Comparison of ENCODE assay signal across 13 mouse cellular contexts in the genomic region with DNA sequence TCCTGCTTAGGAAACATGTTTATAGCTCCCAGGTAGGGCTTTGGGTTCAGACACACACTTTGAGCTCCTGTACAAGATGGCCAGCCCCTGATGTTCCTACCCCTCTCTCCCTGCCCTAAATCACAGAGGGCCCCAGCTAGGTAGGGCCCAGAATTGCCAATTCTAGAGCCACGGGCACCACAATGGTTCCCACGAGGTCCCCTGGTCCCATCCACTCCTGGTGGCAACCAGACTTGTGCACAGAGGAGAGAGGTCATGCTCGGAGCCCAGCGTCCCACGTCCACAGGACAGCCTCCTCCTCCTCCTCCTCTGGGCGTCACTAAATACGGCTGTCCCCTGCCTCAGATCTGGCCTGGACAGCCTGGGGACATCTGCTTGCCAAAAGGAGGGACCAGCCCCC. TPM values are rescaled to one million over a fixed set of nuclear protein-coding genes. Genes with fewer than 3 reads are reported as not detected.
DNase-seq lines count a peak whose midpoint lies in the region; ATAC-seq lines count a peak whose summit lies in the region.
"Had no signal": no experiment of that assay in that cellular context is flagged by ENCODE, and none has a peak within 500 bp of the region (broad histone marks: within the 10 kb centered on the region; RNA-seq: fewer than 3 reads in every experiment).

No protein-coding gene starts in this region.

- H3K27me3 ChIP-seq in intestine, embryonic 14.5 days (replicated peaks; ENCODE audit: control insufficient read depth, insufficient read depth, low read length) = no peaks in the 10 kb centered on the region
- H3K27me3 ChIP-seq in intestine, embryonic 15.5 days (replicated peaks) = no peaks in the 10 kb centered on the region
- H3K27me3 ChIP-seq in forebrain, embryonic 16.5 days (replicated peaks; ENCODE audit: control insufficient read depth, insufficient read depth, low read length) = no peaks in the 10 kb centered on the region
- H3K27me3 ChIP-seq in limb, embryonic 11.5 days (ENCODE audit: control insufficient read depth, insufficient read depth, low read length) = no peaks in the 10 kb centered on the region
- no peaks in the 10 kb centered on the region for H3K27me3 ChIP-seq in neural tube, embryonic 13.5 days
- no peaks in the 10 kb centered on the region for H3K27me3 ChIP-seq in kidney, embryonic 16.5 days (ENCODE audit: insufficient read depth, low read length)

- no peak overlapping the region for H3K4me2 ChIP-seq in intestine, embryonic 14.5 days (ENCODE audit: low read length)
- H3K4me2 ChIP-seq in intestine, embryonic 15.5 days (replicated peaks) = no peak overlapping the region
- no peak overlapping the region for H3K4me2 ChIP-seq in forebrain, embryonic 16.5 days (ENCODE audit: low read length)
- no peak overlapping the region for H3K4me2 ChIP-seq in limb, embryonic 11.5 days (ENCODE audit: low read depth, severe bottlenecking)
- H3K4me2 ChIP-seq in neural tube, embryonic 13.5 days = no peak overlapping the region
- no peak overlapping the region for H3K4me2 ChIP-seq in kidney, embryonic 16.5 days (replicated peaks; ENCODE audit: low read depth, low read length)
- H3K4me2 ChIP-seq: liver, embryonic 12.5 days had no signal

- H3K9ac ChIP-seq in intestine, embryonic 14.5 days (ENCODE audit: low read length) = no peak overlapping the region
- H3K9ac ChIP-seq in intestine, embryonic 15.5 days = no peak overlapping the region
- no peak overlapping the region for H3K9ac ChIP-seq in forebrain, embryonic 16.5 days (replicated peaks; ENCODE audit: low read depth, low read length)
- 0 out of 2 replicates have a peak overlapping the region, but pooled peaks have one; percentile 27 for H3K9ac ChIP-seq in limb, embryonic 11.5 days (ENCODE audit: low read length)
- peak overlapping the region; percentile 22 for H3K9ac ChIP-seq in neural tube, embryonic 13.5 days
- H3K9ac ChIP-seq in kidney, embryonic 16.5 days (replicated peaks; ENCODE audit: low read length) = no peak overlapping the region
- H3K9ac ChIP-seq: heart, embryonic 12.5 days; liver, embryonic 12.5 days had no signal

- peak overlapping the region; percentile 57; the same call in 1 of the 2 replicates for H3K27ac ChIP-seq in intestine, embryonic 14.5 days (ENCODE audit: low read depth)
- H3K27ac ChIP-seq in intestine, embryonic 15.5 days = no peak overlapping the region
- H3K27ac ChIP-seq in forebrain, embryonic 16.5 days (ENCODE audit: low read length) = 0 out of 2 replicates have a peak overlapping the region, but pooled peaks have one; percentile 59
- no peak overlapping the region for H3K27ac ChIP-seq in limb, embryonic 11.5 days (replicated peaks; ENCODE audit: low read depth, low read length)
- peak overlapping the region; percentile 88 for H3K27ac ChIP-seq in neural tube, embryonic 13.5 days (replicated peaks)
- no peak overlapping the region; the same call in 1 of the 2 replicates for H3K27ac ChIP-seq in kidney, embryonic 16.5 days (ENCODE audit: low read length)
- H3K27ac ChIP-seq: liver, embryonic 12.5 days had no signal

- no peaks in the 10 kb centered on the region for H3K9me3 ChIP-seq in intestine, embryonic 14.5 days (ENCODE audit: control insufficient read depth, low read length)
- no peaks in the 10 kb centered on the region for H3K9me3 ChIP-seq in intestine, embryonic 15.5 days
- H3K9me3 ChIP-seq in forebrain, embryonic 16.5 days (ENCODE audit: control insufficient read depth, low read length) = no peaks in the 10 kb centered on the region
- H3K9me3 ChIP-seq in limb, embryonic 11.5 days (ENCODE audit: control insufficient read depth, low read length) = no peaks in the 10 kb centered on the region
- no peaks in the 10 kb centered on the region for H3K9me3 ChIP-seq in neural tube, embryonic 13.5 days
- H3K9me3 ChIP-seq in kidney, embryonic 16.5 days (ENCODE audit: low read length) = no peaks in the 10 kb centered on the region
- H3K9me3 ChIP-seq: heart, embryonic 12.5 days; liver, embryonic 12.5 days had no signal

- H3K4me1 ChIP-seq in intestine, embryonic 14.5 days (replicated peaks; ENCODE audit: control insufficient read depth, insufficient read depth, low read length) = peaks cover 18% of the 10 kb centered on the region
- peaks cover 17% of the 10 kb centered on the region; the same call in 1 of the 2 replicates for H3K4me1 ChIP-seq in intestine, embryonic 15.5 days (replicated peaks)
- H3K4me1 ChIP-seq in forebrain, embryonic 16.5 days (replicated peaks; ENCODE audit: control insufficient read depth, insufficient read depth, low read length) = peaks cover 49% of the 10 kb centered on the region
- H3K4me1 ChIP-seq in limb, embryonic 11.5 days (ENCODE audit: control insufficient read depth, insufficient read depth, low read length) = peaks cover 7% of the 10 kb centered on the region; the same call in 1 of the 2 replicates
- H3K4me1 ChIP-seq in neural tube, embryonic 13.5 days (replicated peaks) = peaks cover 88% of the 10 kb centered on the region
- H3K4me1 ChIP-seq in kidney, embryonic 16.5 days (ENCODE audit: insufficient read depth, low read length) = peaks cover 11% of the 10 kb centered on the region

- H3K36me3 ChIP-seq in intestine, embryonic 14.5 days (ENCODE audit: control insufficient read depth, insufficient read depth, low read length) = no peaks in the 10 kb centered on the region
- no peaks in the 10 kb centered on the region for H3K36me3 ChIP-seq in intestine, embryonic 15.5 days
- peaks cover 3% of the 10 kb centered on the region; the same call in 1 of the 2 replicates for H3K36me3 ChIP-seq in forebrain, embryonic 16.5 days (ENCODE audit: control insufficient read depth, insufficient read depth)
- H3K36me3 ChIP-seq in limb, embryonic 11.5 days (ENCODE audit: control insufficient read depth, insufficient read depth, low read length) = no peaks in the 10 kb centered on the region
- peaks cover 39% of the 10 kb centered on the region for H3K36me3 ChIP-seq in neural tube, embryonic 13.5 days
- H3K36me3 ChIP-seq in kidney, embryonic 16.5 days (ENCODE audit: insufficient read depth, low read length) = no peaks in the 10 kb centered on the region
- H3K36me3 ChIP-seq: heart, embryonic 12.5 days; liver, embryonic 12.5 days had no signal

- no peak for DNase-seq in intestine, embryonic 14.5 days (ENCODE audit: low spot score)
- no peak for DNase-seq in limb, embryonic 11.5 days (ENCODE audit: low spot score)
- DNase-seq in kidney, postnatal 14 days = no peak
- DNase-seq: adrenal gland, postnatal 14 days; gastrocnemius, postnatal 10 days; spleen, adult 18-20 months had no signal

- no peak overlapping the region for H3K4me3 ChIP-seq in intestine, embryonic 14.5 days (ENCODE audit: low read depth, low read length)
- no peak overlapping the region for H3K4me3 ChIP-seq in intestine, embryonic 15.5 days (replicated peaks)
- no peak overlapping the region for H3K4me3 ChIP-seq in forebrain, embryonic 16.5 days (replicated peaks; ENCODE audit: low read length)
- no peak overlapping the region for H3K4me3 ChIP-seq in limb, embryonic 11.5 days (ENCODE audit: low read depth, low read length)
- no peak overlapping the region for H3K4me3 ChIP-seq in neural tube, embryonic 13.5 days
- H3K4me3 ChIP-seq in kidney, embryonic 16.5 days (ENCODE audit: low read length) = no peak overlapping the region
- H3K4me3 ChIP-seq: heart, embryonic 12.5 days; liver, embryonic 12.5 days had no signal

- 72% methylated on average over 7 of the region's 7 CpGs for WGBS in intestine, embryonic 14.5 days
- 83% methylated on average over 7 of the region's 7 CpGs for WGBS in intestine, embryonic 15.5 days
- WGBS in forebrain, embryonic 16.5 days = 59% methylated on average over 7 of the region's 7 CpGs
- whole genome bisulfite sequencing in limb, embryonic 11.5 days = 73% methylated on average over 7 of the region's 7 CpGs
- 54% methylated on average over 7 of the region's 7 CpGs for WGBS in neural tube, embryonic 13.5 days
- WGBS in kidney, embryonic 16.5 days = 61% methylated on average over 7 of the region's 7 CpGs

- no peak for ATAC-seq in intestine, embryonic 14.5 days (replicated peaks; ENCODE audit: low FRiP score, low TSS enrichment, low read depth)
- ATAC-seq in intestine, embryonic 15.5 days = no peak
- no peak for ATAC-seq in forebrain, embryonic 16.5 days
- ATAC-seq in limb, embryonic 11.5 days (ENCODE audit: insufficient number of reproducible peaks, low FRiP score, low TSS enrichment, low read depth) = no peak
- ATAC-seq in neural tube, embryonic 13.5 days (ENCODE audit: low read depth) = no peak
- ATAC-seq in kidney, embryonic 16.5 days (ENCODE audit: low FRiP score, low TSS enrichment) = no peak
- ATAC-seq in cerebellum, adult (ENCODE audit: insufficient number of reproducible peaks, low FRiP score, low TSS enrichment) = no peak
- ATAC-seq: liver, embryonic 12.5 days had no signal

RNA-seq across cellular contexts. Expression of gene Cryba4, which starts 36.0 kb away (rescaled TPM):
- 2.4 and 3.0 TPM in 2 replicates for polyA plus RNA-seq in intestine, embryonic 14.5 days (2014; fragmentation: Nextera tagmentation; extraction: Ambion mirVana)
- 1.7 and 1.8 TPM in 2 replicates for polyA plus RNA-seq in intestine, embryonic 15.5 days (2015; fragmentation: Nextera tagmentation; extraction: Ambion mirVana)
- polyA plus RNA-seq in forebrain, embryonic 16.5 days (2015; fragmentation: Nextera tagmentation; extraction: Ambion mirVana) = 0.75 and 1.4 TPM in 2 replicates
- 0.20 and 0.61 TPM in 2 replicates for polyA plus RNA-seq in limb, embryonic 11.5 days (2014; fragmentation: Nextera tagmentation; extraction: Ambion mirVana)
- 3.4 and 4.0 TPM in 2 replicates for polyA plus RNA-seq in neural tube, embryonic 13.5 days (2015; fragmentation: Nextera tagmentation; extraction: Ambion mirVana)
- polyA plus RNA-seq in kidney, embryonic 16.5 days (2015; fragmentation: Nextera tagmentation; extraction: Ambion mirVana) = 0.58 and 0.81 TPM in 2 replicates

RNA-seq across cellular contexts. Expression of gene Crybb1, which starts 39.3 kb away (rescaled TPM):
- polyA plus RNA-seq in intestine, embryonic 14.5 days (2014; fragmentation: Nextera tagmentation; extraction: Ambion mirVana) = 1.8 and 3.3 TPM in 2 replicates
- 1.9 and 2.4 TPM in 2 replicates for polyA plus RNA-seq in intestine, embryonic 15.5 days (2015; fragmentation: Nextera tagmentation; extraction: Ambion mirVana)
- 4.6 and 5.8 TPM in 2 replicates for polyA plus RNA-seq in forebrain, embryonic 16.5 days (2015; fragmentation: Nextera tagmentation; extraction: Ambion mirVana)
- 0.20 TPM in 1 of 2 replicates, not detected in the other for polyA plus RNA-seq in limb, embryonic 11.5 days (2014; fragmentation: Nextera tagmentation; extraction: Ambion mirVana)
- polyA plus RNA-seq in neural tube, embryonic 13.5 days (2015; fragmentation: Nextera tagmentation; extraction: Ambion mirVana) = 4.5 and 7.6 TPM in 2 replicates
- polyA plus RNA-seq in kidney, embryonic 16.5 days (2015; fragmentation: Nextera tagmentation; extraction: Ambion mirVana) = 2.7 and 4.0 TPM in 2 replicates

Comparison
In these comparisons a context has a peak if more than half of its experiments do, and no peak if none do; other contexts are left out.
1. H3K27ac ChIP-seq: peak in intestine, embryonic 14.5 days (single experiment), forebrain, embryonic 16.5 days (single experiment) and neural tube, embryonic 13.5 days (single experiment); none in intestine, embryonic 15.5 days (single experiment), limb, embryonic 11.5 days (single experiment) and kidney, embryonic 16.5 days (single experiment).
2. H3K9ac ChIP-seq: peak in limb, embryonic 11.5 days (single experiment) and neural tube, embryonic 13.5 days (single experiment); none in intestine, embryonic 14.5 days (single experiment), intestine, embryonic 15.5 days (single experiment), forebrain, embryonic 16.5 days (single experiment) and kidney, embryonic 16.5 days (single experiment).